Mouse (Mus musculus) lung, adult 2 months (tissue): ENCODE results near the gene Zfp383.

Experiments used
- CTCF ChIP-seq: fragments of 200-500 bp; IDR thresholded peaks from 2 replicates; pipeline ENCODE4 v1.5.1; 2011; ENCODE audit warnings: mild to moderate bottlenecking, low read length, control low read depth; ENCODE audit not compliant: insufficient read depth
- POLR2A ChIP-seq: fragments of 200-500 bp; IDR thresholded peaks from 2 replicates; pipeline ENCODE4 v1.6.1; 2011; ENCODE audit warnings: low read depth, mild to moderate bottlenecking, control low read depth, low read length, borderline replicate concordance; ENCODE audit errors: extremely low read depth

DNA sequence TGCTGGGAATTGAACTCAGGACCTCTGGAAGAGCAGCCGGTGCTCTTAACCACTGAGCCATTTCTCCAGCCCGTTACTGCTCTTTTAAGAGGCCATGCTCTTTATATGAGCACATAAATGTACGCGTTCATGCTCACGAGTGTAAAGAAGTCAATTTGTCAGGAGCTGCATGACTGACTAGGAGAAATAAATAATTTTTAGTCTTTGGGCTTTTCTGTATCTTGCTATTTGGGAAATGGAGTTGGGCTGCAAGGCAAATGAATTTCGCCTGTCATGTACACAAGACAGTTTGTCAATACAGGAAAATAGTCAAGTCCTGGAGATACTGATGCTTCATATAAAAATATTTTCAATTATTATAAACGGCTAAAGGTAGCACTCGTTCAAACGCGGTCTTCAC, 45.1 kb downstream of the Zfp383 start:
- no peak for TF ChIP-seq CTCF
- TF ChIP-seq POLR2A: no peak
